Mouse (Mus musculus) adrenal gland, postnatal 36 days (tissue): ENCODE results near the gene Cenpw. TPM values are rescaled to one million over a fixed set of nuclear protein-coding genes. Genes with fewer than 3 reads are reported as not detected.

Source experiments
- DNase-seq, 2 experiments: peaks; one replicate each; pipeline ENCODE4 v3.0.0; 2021; ENCODE audit warnings: mixed read lengths in 1 of 2
- long read RNA-seq, 2 experiments: library from polyadenylated mRNA; stranded (forward); transcript quantifications; one replicate each; pipeline ENCODE4 v2.0.0; 2021; ENCODE audit warnings: borderline sequencing depth in 2 of 2
- total RNA-seq, 2 experiments: library from RNA; stranded (reverse); gene quantifications; 2 replicates each; pipeline ENCODE4 v1.2.3; 2021

Gene Cenpw
- total RNA-seq, result 1 to 10 TPM; 1.4 to 2.3 TPM
- long read RNA-seq, experiment 1, transcript Cenpw-201 (3 exons, 1,532 nt), result major isoform, 10 of 11 reads
- long read RNA-seq, experiment 1, partial matches to known transcripts, result 0 of 11 reads
- long read RNA-seq, experiment 1, other reads (novel, unspliced or antisense), result 1 of 11 reads
- long read RNA-seq, experiment 2, partial matches to known transcripts, result 0 of 4 reads
- long read RNA-seq, experiment 2, other reads (novel, unspliced or antisense), result 0 of 4 reads

- peak; percentile 89 to 91 for DNase-seq
Measured at GRCm38 (mm10) chr10:30199916-30200826, at the start of gene Cenpw. TSS of gene Cenpw (minus strand) at chr10:30200560.

DNA sequence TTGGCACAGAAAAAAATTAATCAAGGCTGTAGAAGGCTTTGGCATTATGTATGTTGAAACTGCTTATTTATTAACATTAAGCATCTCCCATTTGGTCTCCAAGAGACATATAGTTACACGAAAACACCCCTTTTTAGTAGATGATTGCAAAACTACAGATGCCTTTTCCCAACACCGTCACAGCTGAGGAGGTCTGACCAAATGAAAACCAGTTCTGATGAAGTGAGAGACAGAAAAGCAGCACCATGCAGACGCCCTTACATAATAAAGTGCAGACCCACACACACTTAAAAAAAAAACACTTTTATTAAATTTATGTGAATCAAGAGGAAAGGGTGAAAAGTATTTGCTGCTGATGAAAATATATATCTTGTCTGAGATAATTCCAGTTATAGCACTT lies 49.3 kb upstream of the Cenpw start:
- no peak for DNase-seq

DNA sequence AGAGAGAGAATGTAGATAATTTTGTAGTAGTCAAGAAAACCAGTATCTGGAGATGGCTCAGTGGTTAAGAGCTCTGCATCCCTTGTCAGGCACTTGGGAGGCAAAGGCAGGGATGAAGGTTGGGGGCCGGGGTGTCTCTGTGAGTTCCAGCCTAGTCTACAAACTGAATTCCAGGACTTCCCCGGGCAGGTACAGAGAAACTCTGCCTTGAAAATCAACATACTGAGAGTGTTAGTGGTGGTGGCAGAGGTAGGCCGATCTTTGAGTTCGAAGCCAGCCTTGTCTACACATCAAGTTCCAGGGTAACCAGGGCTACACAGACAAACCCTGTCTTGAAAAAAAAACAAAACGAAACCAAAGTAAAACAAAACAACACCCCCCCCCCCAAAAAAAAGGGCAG lies 859 bp downstream of the Cenpw start:
- no peak for DNase-seq

DNA sequence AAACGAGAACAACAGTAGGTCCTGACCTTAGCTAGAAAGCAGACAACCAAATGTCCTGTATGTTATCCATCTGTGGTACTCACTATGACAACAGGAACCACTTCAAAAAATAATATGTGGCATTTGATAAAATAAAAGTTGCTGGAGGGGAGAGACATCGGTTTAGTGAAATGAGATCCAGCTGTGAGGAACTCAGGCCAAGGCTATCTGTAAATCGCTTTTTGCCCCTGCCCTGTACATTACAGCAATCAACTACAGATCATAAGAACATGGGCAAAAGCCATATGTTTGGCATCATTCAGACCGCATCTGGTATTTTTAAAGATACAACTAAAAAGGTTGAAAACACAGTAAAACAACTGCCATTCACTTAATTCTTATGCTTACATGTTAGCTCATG lies 32.7 kb downstream of the Cenpw start:
- no peak for DNase-seq
